Mouse (Mus musculus) frontal cortex, adult (tissue): ENCODE data around the gene Olfr777.
"Not testable (repeated sequence)": the region's sequence is repeated elsewhere in the genome, so short reads cannot be mapped to it uniquely, and the experiment has no call there.

Source experiments
- ATAC-seq: cut with Nextera tagmentation; 2 replicates; pipeline ENCODE4 v1.9.2; 2017; ENCODE audit warnings: mild to moderate bottlenecking, moderate library complexity, mixed read lengths; ENCODE audit not compliant: low TSS enrichment

The Olfr777 gene

DNA sequence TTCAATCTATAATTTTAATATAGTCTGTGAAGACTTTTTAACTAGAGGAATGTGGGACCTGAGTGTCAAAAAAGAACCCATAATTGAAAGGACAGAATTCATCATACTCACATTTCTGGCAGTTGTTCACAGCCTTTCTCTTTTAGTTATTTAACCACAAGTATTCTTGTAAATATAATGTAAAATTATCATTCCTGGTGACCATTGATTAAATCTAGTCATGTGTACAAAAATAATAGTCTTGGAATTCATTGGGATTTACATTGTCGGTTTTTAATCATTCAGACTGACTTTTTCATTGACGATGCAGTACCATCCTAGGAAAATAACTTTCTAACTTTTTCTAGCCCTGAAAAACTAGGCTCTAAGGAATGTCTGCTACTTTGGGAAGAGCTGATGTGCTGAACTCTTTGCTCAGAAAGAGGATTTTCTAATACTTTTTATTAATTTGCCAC is at the start of gene Olfr777:
Gene Olfr777 (minus strand): TSS at position 405 of the 455 bp plus-strand sequence.
- ATAC-seq = no peak

DNA sequence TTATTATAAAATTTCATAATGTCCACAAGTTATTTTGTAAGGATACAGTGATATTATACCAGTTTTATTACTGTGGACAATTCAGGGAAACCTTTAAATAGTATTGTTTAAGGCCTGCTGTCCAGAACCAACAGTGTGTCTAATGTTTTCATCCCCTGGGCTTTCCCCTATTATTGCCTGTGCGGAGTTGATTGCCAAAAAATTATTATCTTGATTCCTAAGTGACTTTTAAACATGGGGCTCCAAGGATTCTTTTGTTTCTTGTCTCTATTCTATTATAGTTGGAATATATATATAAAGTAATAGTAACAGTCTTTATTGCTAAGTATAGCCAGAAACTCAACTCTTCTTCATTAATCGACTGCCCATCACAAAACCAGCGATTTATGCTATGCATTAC is 46.5 kb upstream of the Olfr777 start, which contains the start of gene Olfr780:
Gene Olfr780 (plus strand): TSS at position 301 of the 400 bp plus-strand sequence.
- ATAC-seq = no peak

DNA sequence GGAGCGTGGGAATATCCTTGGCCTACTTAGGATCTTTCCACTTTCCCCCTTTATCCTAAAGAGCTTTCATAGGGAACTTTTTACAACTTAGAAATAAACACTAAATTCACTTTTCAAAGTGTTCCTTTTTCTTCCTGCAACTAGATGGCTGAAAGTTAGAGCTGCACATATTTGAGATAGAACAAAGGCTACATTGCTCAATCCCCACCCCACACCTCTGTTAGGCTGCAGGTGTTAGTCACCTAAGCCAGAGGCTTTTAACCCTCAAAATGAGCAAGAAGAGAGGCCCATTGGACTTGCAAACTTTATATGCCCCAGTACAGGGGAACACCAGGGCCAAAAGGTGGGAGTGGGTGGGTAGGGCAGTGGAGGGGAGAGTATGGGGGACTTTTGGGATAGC is 42.2 kb upstream of the Olfr777 start:
- not testable (repeated sequence) for ATAC-seq

DNA sequence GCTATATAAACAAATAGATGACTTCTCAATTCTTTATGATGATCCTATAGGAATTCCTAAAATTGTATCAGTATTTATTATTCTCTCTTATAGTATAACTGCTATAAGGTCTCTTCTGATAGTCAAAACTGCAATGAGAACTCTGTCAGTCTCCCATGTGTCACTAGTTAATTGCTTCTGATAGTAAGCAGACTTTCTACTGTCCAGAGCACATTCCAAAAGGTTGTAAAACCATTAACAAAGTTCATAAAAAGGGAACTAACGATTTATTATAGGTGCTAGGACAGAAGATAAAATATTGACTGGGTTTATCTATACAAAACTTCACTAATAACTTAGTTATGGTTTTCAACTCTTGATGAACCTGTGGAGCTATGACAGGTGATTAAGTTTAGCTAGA is 41.7 kb upstream of the Olfr777 start:
- ATAC-seq = not testable (repeated sequence)

DNA sequence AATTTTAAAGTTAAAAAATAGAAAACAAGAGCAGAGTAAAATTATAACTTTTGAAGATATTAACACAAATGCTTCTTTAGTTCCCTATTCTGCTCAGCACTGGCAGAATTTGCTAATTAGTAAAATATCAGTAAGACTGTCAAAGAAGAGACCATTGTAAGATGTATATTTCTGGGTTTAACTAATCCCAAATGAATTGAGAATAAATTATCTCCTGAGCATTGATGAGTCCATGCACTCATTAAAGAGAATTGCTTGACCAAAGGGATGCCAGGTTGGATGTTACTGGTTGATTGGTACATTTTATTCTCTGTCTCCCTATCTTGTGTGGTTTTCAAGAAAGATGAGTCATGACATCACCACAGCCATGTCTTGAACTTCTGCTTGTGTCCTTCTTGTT is 12.5 kb downstream of the Olfr777 start, which contains the start of gene Olfr776:
Gene Olfr776 (plus strand): TSS at position 301 of the 400 bp plus-strand sequence.
- no peak for ATAC-seq

DNA sequence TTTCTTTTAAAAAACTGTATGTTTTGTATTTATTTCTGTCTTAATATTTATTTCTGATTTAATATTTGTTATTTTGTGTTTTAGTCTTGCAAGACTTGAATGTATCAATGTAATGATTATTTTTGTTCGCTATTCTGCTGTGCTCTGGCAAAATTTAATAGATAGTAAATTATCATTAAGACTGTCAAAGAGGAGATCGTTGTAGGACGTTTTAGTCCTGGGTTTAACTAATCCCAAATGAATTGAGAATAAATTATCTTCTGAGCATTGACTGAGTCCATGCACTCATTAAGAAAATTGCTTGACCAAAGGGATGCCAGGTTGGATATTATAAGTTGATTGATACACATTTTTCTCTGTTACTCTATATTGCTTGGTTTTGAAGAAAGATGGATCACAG is 23.2 kb downstream of the Olfr777 start, which contains the start of gene Olfr775:
Gene Olfr775 (plus strand): TSS at position 301 of the 400 bp plus-strand sequence.
- no peak for ATAC-seq

DNA sequence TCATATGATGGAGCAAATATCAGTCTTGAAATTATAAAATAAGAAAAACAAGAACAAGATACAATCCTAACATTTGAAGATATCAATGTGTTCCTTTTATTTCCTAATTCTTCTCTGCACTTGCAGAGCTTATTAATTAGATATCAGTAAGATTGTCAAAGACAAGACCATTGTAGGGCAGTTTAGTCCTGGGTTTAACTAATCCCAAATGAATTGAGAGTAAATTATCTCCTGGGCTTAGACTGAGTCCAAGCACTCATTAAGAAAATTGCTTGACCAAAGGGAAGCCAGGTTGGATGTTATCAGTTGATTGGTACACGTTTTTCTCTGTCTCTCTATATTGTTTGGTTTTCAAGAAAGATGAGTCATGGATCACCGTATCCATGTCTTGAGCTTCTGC is 35.4 kb downstream of the Olfr777 start, which contains the start of gene Olfr774:
Gene Olfr774 (plus strand): TSS at position 301 of the 400 bp plus-strand sequence.
- ATAC-seq = no peak

DNA sequence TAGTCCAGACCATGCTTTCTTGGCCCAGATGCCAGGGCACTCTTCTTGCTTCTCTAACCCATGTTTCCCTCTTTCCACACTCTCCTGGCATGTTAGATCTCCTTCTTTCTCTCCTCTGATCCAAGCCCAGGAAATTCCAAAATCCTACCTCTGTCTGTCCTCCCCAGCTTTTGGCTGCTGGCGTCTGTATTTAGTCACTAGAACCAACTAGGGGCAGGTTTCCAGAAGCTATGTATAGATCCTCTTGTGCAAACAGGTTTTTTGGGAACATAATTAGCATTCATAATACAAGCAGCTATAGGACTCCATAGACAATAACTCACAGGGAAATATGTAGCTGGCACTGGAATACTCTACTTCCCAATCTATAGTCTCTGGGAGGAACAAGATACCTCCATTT is 40.5 kb downstream of the Olfr777 start:
- ATAC-seq = peak; percentile 91
